ENCODE assay signal across 18 mouse cellular contexts in genomic region chr7:98562966-98563365, GRCm38 (mm10).
A peak's percentile ranks its signal among the peaks of the same experiment; 100 is the strongest.
DNase-seq lines count a peak whose midpoint lies in the region; ATAC-seq and TF ChIP-seq lines count a peak whose summit lies in the region.
"Had no signal": no experiment of that assay in that cellular context is flagged by ENCODE, and none has a peak within 500 bp of the region (broad histone marks: within the 10 kb centered on the region; RNA-seq: fewer than 3 reads in every experiment).

No protein-coding gene starts in this region.

- no peak overlapping the region for H3K9ac ChIP-seq in heart, postnatal 0 days (replicated peaks; ENCODE audit: low read depth, low read length)
- no peak overlapping the region for H3K9ac ChIP-seq in hindbrain, postnatal 0 days (replicated peaks; ENCODE audit: low read length)
- H3K9ac ChIP-seq: embryonic facial prominence, embryonic 13.5 days; forebrain, postnatal 0 days; neural tube, embryonic 12.5 days had no signal

- no peak for TF ChIP-seq EP300 in heart, postnatal 0 days (IDR thresholded peaks at IDR 0.05; ENCODE audit: low read depth)

- ATAC-seq in heart, postnatal 0 days (ENCODE audit: insufficient read depth, low read depth) = no peak
- no peak for ATAC-seq in hindbrain, postnatal 0 days
- ATAC-seq: forebrain, postnatal 0 days; lung, postnatal 0 days had no signal

- no peaks in the 10 kb centered on the region for H3K36me3 ChIP-seq in heart, postnatal 0 days (replicated peaks; ENCODE audit: control insufficient read depth, insufficient read depth, low read length)
- H3K36me3 ChIP-seq in hindbrain, postnatal 0 days (ENCODE audit: insufficient read depth, low read length) = no peaks in the 10 kb centered on the region
- H3K36me3 ChIP-seq: embryonic facial prominence, embryonic 13.5 days; hindbrain, embryonic 10.5 days; neural tube, embryonic 12.5 days had no signal

- H3K4me2 ChIP-seq in heart, postnatal 0 days (ENCODE audit: low read depth, low read length) = no peak overlapping the region
- no peak overlapping the region for H3K4me2 ChIP-seq in hindbrain, postnatal 0 days (ENCODE audit: low read depth, low read length)
- H3K4me2 ChIP-seq: embryonic facial prominence, embryonic 13.5 days; neural tube, embryonic 12.5 days had no signal

- H3K27ac ChIP-seq in heart, postnatal 0 days (ENCODE audit: low read depth) = peak overlapping the region; percentile 36; the same call in 1 of the 2 replicates
- no peak overlapping the region for H3K27ac ChIP-seq in hindbrain, postnatal 0 days
- H3K27ac ChIP-seq: embryonic facial prominence, embryonic 13.5 days; hindbrain, embryonic 10.5 days; neural tube, embryonic 12.5 days had no signal

- H3K9me3 ChIP-seq in heart, postnatal 0 days (replicated peaks; ENCODE audit: control insufficient read depth, low read length) = no peaks in the 10 kb centered on the region
- no peaks in the 10 kb centered on the region for H3K9me3 ChIP-seq in hindbrain, postnatal 0 days (ENCODE audit: low read length)
- H3K9me3 ChIP-seq: embryonic facial prominence, embryonic 13.5 days; hindbrain, embryonic 10.5 days; neural tube, embryonic 12.5 days had no signal

- no peaks in the 10 kb centered on the region for H3K4me1 ChIP-seq in heart, postnatal 0 days (ENCODE audit: control insufficient read depth, insufficient read depth)
- H3K4me1 ChIP-seq in hindbrain, postnatal 0 days (ENCODE audit: insufficient read depth, low read length) = no peaks in the 10 kb centered on the region

- no peak overlapping the region for H3K4me3 ChIP-seq in heart, postnatal 0 days (ENCODE audit: low read depth, low read length)
- H3K4me3 ChIP-seq in hindbrain, postnatal 0 days (ENCODE audit: low read length) = no peak overlapping the region
- H3K4me3 ChIP-seq: embryonic facial prominence, embryonic 13.5 days; hindbrain, embryonic 10.5 days; neural tube, embryonic 12.5 days had no signal

- no peaks in the 10 kb centered on the region for H3K27me3 ChIP-seq in heart, postnatal 0 days (ENCODE audit: control insufficient read depth, insufficient read depth, low read length)
- no peaks in the 10 kb centered on the region for H3K27me3 ChIP-seq in hindbrain, postnatal 0 days (ENCODE audit: insufficient read depth, low read length)
- H3K27me3 ChIP-seq: embryonic facial prominence, embryonic 13.5 days; neural tube, embryonic 12.5 days had no signal

- TF ChIP-seq CTCF in heart, postnatal 0 days (IDR thresholded peaks at IDR 0.05; ENCODE audit: low read depth) = no peak
- no peak for TF ChIP-seq CTCF in hindbrain, postnatal 0 days (IDR thresholded peaks at IDR 0.05; ENCODE audit: low read depth)

- intact Hi-C loops in heart, postnatal 25 days (cut with DNase I) = no loop called here
- intact Hi-C loops in left cerebral cortex, postnatal 4 days (cut with DNase I) = no loop called here

- no peak for DNase-seq in heart, postnatal 0 days (ENCODE audit: low spot score)
- no peak for DNase-seq in heart, postnatal 25 days (ENCODE audit: low spot score)
- peak; percentile 82 for DNase-seq in CD4-positive, CD25-positive, alpha-beta regulatory T cell, adult 2 months (ENCODE audit: low read depth, low spot score)
- peak; percentile 11 for DNase-seq in T-cell, adult 2 months (ENCODE audit: low spot score)
- DNase-seq in thymus, postnatal 0 days (ENCODE audit: low spot score) = peak; percentile 96
- DNase-seq in c-Kit-positive CD71-positive TER-119-positive erythroid progenitor cells, embryonic 14.5 days (ENCODE audit: low spot score) = no peak
- DNase-seq in hindbrain, postnatal 0 days (ENCODE audit: low spot score) = no peak
- DNase-seq in left cerebral cortex, postnatal 4 days = no peak
- DNase-seq: adrenal gland, postnatal 10 days; cerebellum, adult 11-12 months; cerebellum, postnatal 36 days; forebrain, postnatal 0 days; gastrocnemius, postnatal 10 days; spleen, adult 18-20 months had no signal

- 73% methylated on average over 5 of the region's 5 CpGs for WGBS in heart, postnatal 0 days
- 64% methylated on average over 5 of the region's 5 CpGs for WGBS in hindbrain, postnatal 0 days

Comparison
In these comparisons a context has a peak if more than half of its experiments do, and no peak if none do; other contexts are left out.
1. DNase-seq: peak in CD4-positive, CD25-positive, alpha-beta regulatory T cell, adult 2 months (single experiment), T-cell, adult 2 months (single experiment) and thymus, postnatal 0 days (single experiment); none in heart, postnatal 0 days (single experiment), heart, postnatal 25 days (single experiment), c-Kit-positive CD71-positive TER-119-positive erythroid progenitor cells, embryonic 14.5 days (single experiment), hindbrain, postnatal 0 days (single experiment) and left cerebral cortex, postnatal 4 days (single experiment).